Mouse (Mus musculus) kidney, embryonic 16.5 days (tissue): Measurements from ENCODE around the gene Dennd2a. TPM values are rescaled to one million over a fixed set of nuclear protein-coding genes. Genes with fewer than 3 reads are reported as not detected.
A peak's percentile ranks its signal among the peaks of the same experiment; 100 is the strongest.
"Not testable (repeated sequence)": the region's sequence is repeated elsewhere in the genome, so short reads cannot be mapped to it uniquely, and the experiment has no call there.

ENCODE experiments used
- ATAC-seq: fragments of 200-750 bp; cut with Nextera tagmentation; 2 replicates; pipeline ENCODE4 v1.8.0; 2017; ENCODE audit warnings: moderate TSS enrichment; ENCODE audit not compliant: low FRiP score, low TSS enrichment
- H3K27ac ChIP-seq: fragments of 300-500 bp; sonication (generic); 2 replicates; pipeline ENCODE4 v1.5.1; 2014; ENCODE audit warnings: low read length
- H3K27me3 ChIP-seq: fragments of 300-500 bp; sonication (generic); 2 replicates; pipeline ENCODE4 v1.6.1; 2014; ENCODE audit warnings: low read length, control low read depth, mixed read lengths; ENCODE audit not compliant: insufficient read depth
- H3K36me3 ChIP-seq: fragments of 300-500 bp; sonication (generic); 2 replicates; pipeline ENCODE4 v1.6.1; 2014; ENCODE audit warnings: low read length, control low read depth, mixed read lengths; ENCODE audit not compliant: insufficient read depth
- H3K4me1 ChIP-seq: fragments of 300-500 bp; sonication (generic); 2 replicates; pipeline ENCODE4 v1.6.1; 2014; ENCODE audit warnings: low read length, control low read depth, mixed read lengths; ENCODE audit not compliant: insufficient read depth
- H3K4me2 ChIP-seq: fragments of 300-500 bp; sonication (generic); replicated peaks from 2 replicates; pipeline ENCODE4 v1.6.1; 2014; ENCODE audit warnings: low read depth, low read length
- H3K4me3 ChIP-seq: fragments of 300-500 bp; sonication (generic); 2 replicates; pipeline ENCODE4 v1.5.1; 2014; ENCODE audit warnings: mild to moderate bottlenecking, low read length
- H3K9ac ChIP-seq: fragments of 300-500 bp; sonication (generic); replicated peaks from 2 replicates; pipeline ENCODE4 v1.6.1; 2014; ENCODE audit warnings: low read length
- H3K9me3 ChIP-seq: fragments of 300-500 bp; sonication (generic); 2 replicates; pipeline ENCODE4 v1.6.1; 2016; ENCODE audit warnings: low read length, control low read depth
- WGBS: fragments of 180-500 bp; shearing (Covaris S2); extraction: QIAGEN DNeasy Blood & Tissue Kit; methylation state at CpG from one replicate; pipeline ENCODE4 v1.1.7; 2014; 5-methylcytosine and 5-hydroxymethylcytosine counted together
- polyA plus RNA-seq: library from polyadenylated mRNA; unstranded; fragments of >200 nt; fragmentation: Nextera tagmentation; extraction: Ambion mirVana; gene quantifications from 2 replicates; pipeline ENCODE4 v1.2.1, GENCODE M21; 2015

Dennd2a gene
- polyA plus RNA-seq, 1 experiment from 2014 or later, result 20.9 TPM

- 38% methylated on average over 19 of the region's 19 CpGs for WGBS
- Histone ChIP-seq H3K4me2 (0 out of 2 replicates have a peak overlapping the region, but pooled peaks have one; percentile 1), H3K4me3 (no peak overlapping the region), H3K9me3 (no peaks in the 10 kb centered on the region), H3K27ac (no peak overlapping the region), H3K4me1 (no peaks in the 10 kb centered on the region), H3K36me3 (no peaks in the 10 kb centered on the region), H3K27me3 (no peaks in the 10 kb centered on the region), H3K9ac (no peak overlapping the region)
- no peak for ATAC-seq
Observed at GRCm38 (mm10) chr6:39445801-39446572, 111.7 kb downstream of the Dennd2a start.

- no peaks in the 10 kb centered on the region for H3K9me3 ChIP-seq
- ATAC-seq, result no peak
- no peaks in the 10 kb centered on the region for H3K36me3 ChIP-seq
- no peaks in the 10 kb centered on the region for H3K4me1 ChIP-seq
- no peak overlapping the region for H3K9ac ChIP-seq
- H3K4me2 ChIP-seq, result no peak overlapping the region
- no peaks in the 10 kb centered on the region for H3K27me3 ChIP-seq
- H3K27ac ChIP-seq, result no peak overlapping the region
- H3K4me3 ChIP-seq, result no peak overlapping the region
Observed at GRCm38 (mm10) chr6:39442786-39443287, 114.8 kb downstream of the Dennd2a start.

GRCm38 (mm10) chr6:39440207-39440606 is 117.5 kb downstream of the Dennd2a start:
- no peak overlapping the region for H3K4me3 ChIP-seq
- H3K4me1 ChIP-seq, result no peaks in the 10 kb centered on the region
- no peak overlapping the region for H3K4me2 ChIP-seq
- no peaks in the 10 kb centered on the region for H3K36me3 ChIP-seq
- no peak overlapping the region for H3K27ac ChIP-seq
- no peaks in the 10 kb centered on the region for H3K27me3 ChIP-seq
- ATAC-seq, result no peak
- no peak overlapping the region for H3K9ac ChIP-seq
- H3K9me3 ChIP-seq, result no peaks in the 10 kb centered on the region

GRCm38 (mm10) chr6:39437519-39437918 is 120.1 kb downstream of the Dennd2a start:
- H3K4me2 ChIP-seq, H3K9ac ChIP-seq, H3K36me3 ChIP-seq, H3K4me3 ChIP-seq, H3K4me1 ChIP-seq, H3K27me3 ChIP-seq, H3K9me3 ChIP-seq, ATAC-seq, H3K27ac ChIP-seq: not testable (repeated sequence)
- 83% methylated on average over 6 of the region's 6 CpGs for WGBS

GRCm38 (mm10) chr6:39435875-39436274 is 121.8 kb downstream of the Dennd2a start:
- Histone ChIP-seq H3K4me2 (no peak overlapping the region), H3K4me3 (no peak overlapping the region), H3K27me3 (no peaks in the 10 kb centered on the region), H3K9me3 (no peaks in the 10 kb centered on the region), H3K27ac (no peak overlapping the region), H3K9ac (no peak overlapping the region), H3K4me1 (no peaks in the 10 kb centered on the region), H3K36me3 (no peaks in the 10 kb centered on the region)
- no peak for ATAC-seq
- WGBS, result 93% methylated on average over 5 of the region's 5 CpGs

- no peaks in the 10 kb centered on the region for H3K36me3 ChIP-seq
- H3K4me1 ChIP-seq, result no peaks in the 10 kb centered on the region
- no peak overlapping the region for H3K4me2 ChIP-seq
- 49% methylated on average over 2 of the region's 2 CpGs for WGBS
- H3K9me3 ChIP-seq, result no peaks in the 10 kb centered on the region
- H3K27ac ChIP-seq, result no peak overlapping the region
- no peak overlapping the region for H3K9ac ChIP-seq
- no peak for ATAC-seq
- no peaks in the 10 kb centered on the region for H3K27me3 ChIP-seq
- no peak overlapping the region for H3K4me3 ChIP-seq
Observed at GRCm38 (mm10) chr6:39434886-39435492, 122.7 kb downstream of the Dennd2a start.

- WGBS, result 73% methylated on average over 2 of the region's 2 CpGs
- no peaks in the 10 kb centered on the region for H3K36me3 ChIP-seq
- no peak overlapping the region for H3K27ac ChIP-seq
- no peak overlapping the region for H3K9ac ChIP-seq
- no peak overlapping the region for H3K4me3 ChIP-seq
- ATAC-seq, result no peak
- H3K9me3 ChIP-seq, result no peaks in the 10 kb centered on the region
- H3K4me1 ChIP-seq, result no peaks in the 10 kb centered on the region
- H3K4me2 ChIP-seq, result no peak overlapping the region
- no peaks in the 10 kb centered on the region for H3K27me3 ChIP-seq
Observed at GRCm38 (mm10) chr6:39434111-39434885, 123.4 kb downstream of the Dennd2a start.

GRCm38 (mm10) chr6:39433701-39434100 is 124.0 kb downstream of the Dennd2a start:
- H3K27me3 ChIP-seq, result no peaks in the 10 kb centered on the region
- H3K9ac ChIP-seq, result no peak overlapping the region
- no peak for ATAC-seq
- H3K9me3 ChIP-seq, result no peaks in the 10 kb centered on the region
- no peak overlapping the region for H3K27ac ChIP-seq
- no peaks in the 10 kb centered on the region for H3K36me3 ChIP-seq
- H3K4me1 ChIP-seq, result no peaks in the 10 kb centered on the region
- H3K4me2 ChIP-seq, result no peak overlapping the region
- no peak overlapping the region for H3K4me3 ChIP-seq

- no peak overlapping the region for H3K4me2 ChIP-seq
- H3K9ac ChIP-seq, result no peak overlapping the region
- ATAC-seq, result no peak
- H3K36me3 ChIP-seq, result no peaks in the 10 kb centered on the region
- no peaks in the 10 kb centered on the region for H3K9me3 ChIP-seq
- no peaks in the 10 kb centered on the region for H3K27me3 ChIP-seq
- H3K4me1 ChIP-seq, result no peaks in the 10 kb centered on the region
- no peak overlapping the region for H3K4me3 ChIP-seq
- WGBS, result 89% methylated on average over 4 of the region's 4 CpGs
- H3K27ac ChIP-seq, result no peak overlapping the region
Observed at GRCm38 (mm10) chr6:39433174-39433573, 124.5 kb downstream of the Dennd2a start.

- Histone ChIP-seq H3K36me3 (no peaks in the 10 kb centered on the region), H3K4me2 (no peak overlapping the region), H3K9me3 (no peaks in the 10 kb centered on the region), H3K9ac (no peak overlapping the region), H3K4me3 (no peak overlapping the region), H3K4me1 (no peaks in the 10 kb centered on the region), H3K27me3 (no peaks in the 10 kb centered on the region), H3K27ac (no peak overlapping the region)
- no peak for ATAC-seq
- WGBS, result 82% methylated on average over 11 of the region's 11 CpGs
Observed at GRCm38 (mm10) chr6:39430722-39431121, 126.9 kb downstream of the Dennd2a start.
